Mouse (Mus musculus): ENCODE data around the gene Lalba. TPM values are rescaled to one million over a fixed set of nuclear protein-coding genes. Genes with fewer than 3 reads are reported as not detected.

Lalba gene
- polyA plus RNA-seq, 1 experiment from 2014 or later = not detected

DNA sequence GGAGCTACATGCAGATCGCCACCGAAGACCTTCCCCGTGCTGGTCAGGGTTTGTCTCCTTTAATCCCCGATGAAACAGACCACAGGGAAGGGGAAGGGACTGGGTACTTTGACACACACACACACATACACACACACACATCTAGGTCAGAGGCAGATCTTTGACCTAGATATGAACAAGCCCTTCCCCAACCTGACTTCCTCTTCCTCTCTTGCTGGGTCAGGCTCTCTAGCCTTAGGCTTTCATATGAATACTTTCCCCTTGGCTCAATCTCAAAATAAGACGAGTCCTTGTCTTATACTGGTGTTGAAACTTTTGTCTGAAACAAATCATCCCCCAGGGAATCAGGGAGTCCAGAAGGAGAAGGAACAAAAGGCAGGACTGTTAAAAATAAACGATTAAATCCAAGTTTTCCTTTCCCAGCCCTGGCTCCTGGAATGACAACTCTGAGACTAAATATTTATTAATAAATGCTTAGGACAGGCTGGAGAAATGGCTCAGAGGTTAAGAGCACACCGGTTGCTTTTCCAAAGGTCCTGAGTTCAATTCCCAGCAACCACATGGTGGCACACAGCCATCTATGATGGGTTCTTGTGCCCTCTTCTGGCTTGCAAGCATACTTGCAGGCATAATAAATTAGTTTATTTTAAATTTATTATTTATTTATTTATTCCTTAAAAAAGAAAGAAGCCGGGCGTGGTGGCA lies 23.9 kb upstream of the Lalba start:
- no peak overlapping the region for H3K4me2 ChIP-seq (ENCODE audit: low read length)
- H3K9me3 ChIP-seq (ENCODE audit: control insufficient read depth, low read length) = no peaks in the 10 kb centered on the region
- H3K36me3 ChIP-seq (ENCODE audit: control insufficient read depth, insufficient read depth, low read length) = no peaks in the 10 kb centered on the region
- ATAC-seq (ENCODE audit: low FRiP score, low TSS enrichment) (no peak), DNase-seq (no peak)
- WGBS = 84% methylated on average over 9 of the region's 9 CpGs
- H3K4me1 ChIP-seq (ENCODE audit: control insufficient read depth, insufficient read depth, low read length) = 0 out of 2 replicates have a peak, but pooled peaks cover 3% of the 10 kb centered on the region
- no peaks in the 10 kb centered on the region for H3K27me3 ChIP-seq (ENCODE audit: control insufficient read depth, insufficient read depth, low read length)
- no peak overlapping the region for H3K4me3 ChIP-seq (replicated peaks; ENCODE audit: low read depth, low read length)
- H3K9ac ChIP-seq (replicated peaks; ENCODE audit: low read length) = no peak overlapping the region
- no peak overlapping the region for H3K27ac ChIP-seq (replicated peaks; ENCODE audit: low read depth, low read length)

DNA sequence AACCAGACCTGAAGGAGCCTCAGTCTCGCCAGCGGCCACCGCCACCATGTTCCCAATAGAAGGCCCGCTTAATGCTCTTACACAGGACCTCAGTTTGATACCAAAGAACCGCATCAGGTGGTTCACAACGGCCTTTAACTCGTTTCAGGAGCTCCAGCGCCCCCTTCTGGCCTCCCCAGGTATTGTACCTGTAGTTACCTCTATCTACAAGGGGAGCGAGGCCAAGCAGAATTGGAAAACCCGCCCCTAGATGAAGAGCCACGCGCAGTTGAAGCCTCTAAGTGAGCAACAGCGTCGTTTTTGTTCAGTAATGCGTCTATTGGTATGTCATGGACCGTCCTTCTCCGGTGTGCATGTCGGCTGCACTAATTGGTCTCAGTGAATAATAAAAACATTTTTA lies 22.0 kb upstream of the Lalba start:
- H3K4me2 ChIP-seq (ENCODE audit: low read length) = no peak overlapping the region
- no peaks in the 10 kb centered on the region for H3K36me3 ChIP-seq (ENCODE audit: control insufficient read depth, insufficient read depth, low read length)
- no peak for ATAC-seq (ENCODE audit: low FRiP score, low TSS enrichment)
- DNase-seq = peak; percentile 80
- no peaks in the 10 kb centered on the region for H3K9me3 ChIP-seq (ENCODE audit: control insufficient read depth, low read length)
- H3K4me1 ChIP-seq (ENCODE audit: control insufficient read depth, insufficient read depth, low read length) = no peaks in the 10 kb centered on the region
- H3K27ac ChIP-seq (replicated peaks; ENCODE audit: low read depth, low read length) = no peak overlapping the region
- 13% methylated on average over 18 of the region's 18 CpGs for WGBS
- no peak overlapping the region for H3K9ac ChIP-seq (replicated peaks; ENCODE audit: low read length)
- no peaks in the 10 kb centered on the region for H3K27me3 ChIP-seq (ENCODE audit: control insufficient read depth, insufficient read depth, low read length)
- no peak overlapping the region for H3K4me3 ChIP-seq (replicated peaks; ENCODE audit: low read depth, low read length)

DNA sequence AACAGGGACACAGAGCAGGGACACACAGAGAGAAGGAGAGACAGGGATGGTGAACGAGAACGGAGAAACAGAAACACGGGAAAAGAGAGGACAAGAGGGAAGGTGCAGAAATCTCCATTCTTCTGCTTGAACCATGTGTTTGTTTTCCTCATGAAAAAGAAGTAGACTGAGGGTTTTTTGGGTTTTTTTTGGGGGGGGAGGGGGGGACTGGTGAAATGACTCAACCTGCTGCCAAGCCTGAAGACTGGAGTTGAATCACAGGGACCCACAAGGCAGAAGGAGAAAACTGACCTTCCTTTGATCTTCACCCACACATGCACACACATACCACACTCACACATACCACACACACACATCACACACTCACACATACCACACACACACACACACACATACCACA lies 20.8 kb upstream of the Lalba start:
- Histone ChIP-seq H3K27me3 (ENCODE audit: control insufficient read depth, insufficient read depth, low read length) (no peaks in the 10 kb centered on the region), H3K36me3 (ENCODE audit: control insufficient read depth, insufficient read depth, low read length) (no peaks in the 10 kb centered on the region), H3K27ac (replicated peaks; ENCODE audit: low read depth, low read length) (no peak overlapping the region), H3K4me3 (replicated peaks; ENCODE audit: low read depth, low read length) (no peak overlapping the region), H3K4me2 (ENCODE audit: low read length) (no peak overlapping the region), H3K9ac (replicated peaks; ENCODE audit: low read length) (no peak overlapping the region), H3K9me3 (ENCODE audit: control insufficient read depth, low read length) (no peaks in the 10 kb centered on the region), H3K4me1 (ENCODE audit: control insufficient read depth, insufficient read depth, low read length) (no peaks in the 10 kb centered on the region)
- DNase-seq (no peak), ATAC-seq (ENCODE audit: low FRiP score, low TSS enrichment) (no peak)
- WGBS = 92% methylated on average over 3 of the region's 3 CpGs

DNA sequence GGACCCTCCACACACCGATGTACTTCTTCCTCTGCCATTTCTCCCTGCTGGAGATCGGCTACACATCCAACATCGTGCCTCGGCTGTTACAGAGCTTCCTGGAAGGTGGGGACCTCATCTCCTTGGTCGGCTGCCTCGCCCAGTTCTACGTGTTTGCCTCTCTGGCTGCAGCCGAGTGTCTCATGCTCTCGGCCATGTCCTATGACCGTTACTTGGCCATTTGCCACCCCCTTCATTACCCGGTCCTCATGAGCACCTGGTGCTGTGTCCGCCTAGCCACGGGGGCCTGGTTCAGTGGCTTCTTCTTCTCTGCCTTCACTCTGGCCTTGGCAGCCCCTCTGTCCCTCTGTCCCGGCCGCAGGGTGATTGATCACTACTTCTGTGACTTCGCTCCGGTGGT lies 15.1 kb upstream of the Lalba start:
- no peak overlapping the region for H3K4me3 ChIP-seq (replicated peaks; ENCODE audit: low read depth, low read length)
- no peak overlapping the region for H3K27ac ChIP-seq (replicated peaks; ENCODE audit: low read depth, low read length)
- no peak overlapping the region for H3K9ac ChIP-seq (replicated peaks; ENCODE audit: low read length)
- no peaks in the 10 kb centered on the region for H3K4me1 ChIP-seq (ENCODE audit: control insufficient read depth, insufficient read depth, low read length)
- ATAC-seq (ENCODE audit: low FRiP score, low TSS enrichment) (no peak), DNase-seq (no peak)
- H3K4me2 ChIP-seq (ENCODE audit: low read length) = no peak overlapping the region
- no peaks in the 10 kb centered on the region for H3K9me3 ChIP-seq (ENCODE audit: control insufficient read depth, low read length)
- WGBS = 93% methylated on average over 17 of the region's 17 CpGs
- no peaks in the 10 kb centered on the region for H3K36me3 ChIP-seq (ENCODE audit: control insufficient read depth, insufficient read depth, low read length)
- no peaks in the 10 kb centered on the region for H3K27me3 ChIP-seq (ENCODE audit: control insufficient read depth, insufficient read depth, low read length)

DNA sequence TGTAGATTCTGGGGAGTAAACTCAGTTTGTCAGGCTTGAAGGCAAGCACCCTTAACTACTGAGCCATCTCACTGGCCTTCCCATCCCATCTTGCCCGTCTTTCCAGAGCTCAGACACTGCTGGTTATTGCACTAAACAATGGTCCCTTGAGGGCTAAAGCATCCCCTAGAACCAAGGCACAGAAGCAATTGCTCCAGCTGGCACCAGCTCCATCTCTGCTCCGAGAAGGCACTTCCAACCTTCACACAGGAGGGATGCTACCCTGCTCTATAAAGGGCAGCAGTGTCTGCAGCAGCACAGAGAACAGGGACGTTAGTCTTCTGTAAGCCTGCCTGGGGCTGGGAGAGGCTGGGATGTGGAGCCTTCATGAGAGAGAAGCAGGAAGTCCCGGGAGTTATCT lies 9.6 kb upstream of the Lalba start, which contains the start of gene Olfr279:
Gene Olfr279, plus strand, starts transcription at position 301 of the 400 bp plus-strand sequence.
- H3K9ac ChIP-seq (replicated peaks; ENCODE audit: low read length) = no peak within 1 kb of the TSS
- no peaks in the 10 kb centered on the region for H3K36me3 ChIP-seq (ENCODE audit: control insufficient read depth, insufficient read depth, low read length)
- DNase-seq = no peak
- 72% methylated on average over 4 of the region's 4 CpGs for WGBS
- H3K27ac ChIP-seq (replicated peaks; ENCODE audit: low read depth, low read length) = no peak within 1 kb of the TSS
- no peak within 1 kb of the TSS for H3K4me3 ChIP-seq (replicated peaks; ENCODE audit: low read depth, low read length)
- H3K27me3 ChIP-seq (ENCODE audit: control insufficient read depth, insufficient read depth, low read length) = no peaks in the 10 kb centered on the region
- H3K4me1 ChIP-seq (ENCODE audit: control insufficient read depth, insufficient read depth, low read length) = no peaks in the 10 kb centered on the region
- no peak within 1 kb of the TSS for H3K4me2 ChIP-seq (ENCODE audit: low read length)
- no peaks in the 10 kb centered on the region for H3K9me3 ChIP-seq (ENCODE audit: control insufficient read depth, low read length)
- no peak for ATAC-seq (ENCODE audit: low FRiP score, low TSS enrichment)

DNA sequence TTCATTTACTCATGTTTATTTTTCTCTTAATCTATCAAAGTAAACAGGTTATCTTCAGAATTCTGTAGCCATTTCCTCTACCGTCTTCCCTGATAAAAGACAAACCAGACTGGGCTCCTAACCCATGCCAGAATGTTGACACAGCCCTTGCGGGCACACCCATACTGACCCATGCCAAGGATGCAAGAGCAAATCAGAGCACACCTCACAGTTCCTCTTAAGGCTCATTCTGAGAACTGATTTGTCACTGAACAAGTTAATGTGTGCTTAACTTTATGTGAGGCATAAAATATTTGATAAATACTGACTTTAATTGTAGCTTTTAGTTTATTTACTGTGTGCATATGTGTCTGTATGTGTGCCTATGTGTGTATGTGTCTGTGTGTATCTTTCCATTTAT lies 8.8 kb upstream of the Lalba start:
- no peaks in the 10 kb centered on the region for H3K9me3 ChIP-seq (ENCODE audit: control insufficient read depth, low read length)
- H3K9ac ChIP-seq (replicated peaks; ENCODE audit: low read length) = no peak overlapping the region
- no peak overlapping the region for H3K4me2 ChIP-seq (ENCODE audit: low read length)
- no peaks in the 10 kb centered on the region for H3K4me1 ChIP-seq (ENCODE audit: control insufficient read depth, insufficient read depth, low read length)
- no peaks in the 10 kb centered on the region for H3K36me3 ChIP-seq (ENCODE audit: control insufficient read depth, insufficient read depth, low read length)
- WGBS = 88% methylated on average over 2 of the region's 2 CpGs
- DNase-seq (no peak), ATAC-seq (ENCODE audit: low FRiP score, low TSS enrichment) (no peak)
- H3K27ac ChIP-seq (replicated peaks; ENCODE audit: low read depth, low read length) = no peak overlapping the region
- H3K4me3 ChIP-seq (replicated peaks; ENCODE audit: low read depth, low read length) = no peak overlapping the region
- no peaks in the 10 kb centered on the region for H3K27me3 ChIP-seq (ENCODE audit: control insufficient read depth, insufficient read depth, low read length)

DNA sequence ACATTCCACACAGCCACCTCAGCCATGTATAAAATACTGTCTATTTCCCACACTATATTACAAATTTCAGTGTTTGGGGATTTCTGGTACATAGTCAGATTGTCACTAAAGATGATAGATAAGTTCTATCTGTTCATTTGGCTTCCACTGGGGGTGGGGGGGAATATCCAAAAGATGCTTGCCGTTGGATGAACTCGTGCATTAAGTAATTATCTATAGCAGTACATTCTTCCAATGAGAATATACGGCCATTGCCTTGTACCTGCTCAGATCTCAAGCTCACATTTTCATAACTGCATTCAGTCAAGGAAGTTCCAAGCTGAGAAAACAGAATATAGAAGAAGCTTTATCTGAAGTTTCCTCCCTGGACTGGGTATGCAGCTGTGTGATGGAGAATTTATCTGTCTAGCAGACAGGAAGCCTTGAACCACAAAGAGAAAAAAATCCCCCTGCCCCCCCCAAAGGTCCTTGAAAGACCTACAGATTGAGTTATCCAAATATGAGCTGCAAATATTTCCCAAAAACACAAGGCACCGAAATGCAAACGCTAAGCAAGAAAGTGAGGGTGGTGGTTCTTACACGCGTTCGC lies 4.0 kb upstream of the Lalba start:
- Histone ChIP-seq H3K4me1 (ENCODE audit: control insufficient read depth, insufficient read depth, low read length) (no peaks in the 10 kb centered on the region), H3K4me2 (ENCODE audit: low read length) (no peak overlapping the region), H3K9me3 (ENCODE audit: control insufficient read depth, low read length) (no peaks in the 10 kb centered on the region), H3K27me3 (ENCODE audit: control insufficient read depth, insufficient read depth, low read length) (no peaks in the 10 kb centered on the region), H3K9ac (replicated peaks; ENCODE audit: low read length) (no peak overlapping the region), H3K27ac (replicated peaks; ENCODE audit: low read depth, low read length) (no peak overlapping the region), H3K4me3 (replicated peaks; ENCODE audit: low read depth, low read length) (no peak overlapping the region), H3K36me3 (ENCODE audit: control insufficient read depth, insufficient read depth, low read length) (no peaks in the 10 kb centered on the region)
- ATAC-seq (ENCODE audit: low FRiP score, low TSS enrichment) = no peak
- no peak for DNase-seq
- WGBS = 96% methylated on average over 8 of the region's 8 CpGs

DNA sequence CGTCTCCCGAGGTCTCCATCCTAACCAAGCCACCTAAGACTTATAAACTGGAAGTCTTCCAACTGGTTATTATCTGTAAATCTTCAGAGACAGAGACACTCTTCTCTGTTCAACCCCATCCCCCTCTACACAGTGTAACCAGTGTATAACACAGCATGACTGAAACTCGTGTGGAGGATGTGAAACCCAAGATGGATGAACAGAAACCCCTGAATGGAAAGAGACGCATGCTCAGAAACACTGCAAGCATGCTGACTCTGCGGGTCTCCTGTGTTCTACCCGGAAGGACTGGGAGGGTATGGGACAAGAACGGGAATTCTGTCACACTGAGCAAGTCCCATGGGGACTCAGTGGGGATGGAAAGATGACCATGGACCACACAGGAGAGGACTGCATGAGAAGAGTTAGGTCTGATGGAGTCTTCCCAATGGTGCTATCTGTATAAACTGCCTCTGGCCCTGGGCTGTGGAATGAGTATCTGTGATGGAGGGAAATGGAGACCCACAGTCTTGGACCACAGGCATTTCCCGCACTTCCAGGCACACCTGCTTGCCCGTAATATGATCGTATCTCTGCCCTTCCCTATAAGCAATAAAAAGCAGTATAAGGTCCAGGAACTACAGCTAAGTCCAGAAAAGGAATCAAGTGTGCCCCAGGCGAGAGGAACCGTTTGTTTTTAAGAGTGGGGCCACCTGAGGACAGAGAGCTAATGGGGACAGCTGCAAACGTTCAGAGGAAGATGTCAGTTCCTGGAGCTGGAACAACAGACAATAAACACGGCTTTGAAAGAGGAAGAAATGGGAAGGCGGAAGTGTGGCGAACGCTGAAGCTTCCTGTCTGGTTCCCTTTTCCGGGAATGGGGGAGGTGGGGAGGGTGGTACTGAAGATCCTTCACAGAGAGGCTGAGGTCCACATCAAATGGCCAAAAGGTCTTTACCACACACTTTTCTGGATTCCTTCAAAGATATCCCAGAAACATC lies 1.7 kb upstream of the Lalba start:
- no peak overlapping the region for H3K9ac ChIP-seq (replicated peaks; ENCODE audit: low read length)
- no peaks in the 10 kb centered on the region for H3K9me3 ChIP-seq (ENCODE audit: control insufficient read depth, low read length)
- 83% methylated on average over 18 of the region's 18 CpGs for WGBS
- no peaks in the 10 kb centered on the region for H3K27me3 ChIP-seq (ENCODE audit: control insufficient read depth, insufficient read depth, low read length)
- no peaks in the 10 kb centered on the region for H3K4me1 ChIP-seq (ENCODE audit: control insufficient read depth, insufficient read depth, low read length)
- H3K36me3 ChIP-seq (ENCODE audit: control insufficient read depth, insufficient read depth, low read length) = no peaks in the 10 kb centered on the region
- H3K4me3 ChIP-seq (replicated peaks; ENCODE audit: low read depth, low read length) = no peak overlapping the region
- H3K27ac ChIP-seq (replicated peaks; ENCODE audit: low read depth, low read length) = no peak overlapping the region
- H3K4me2 ChIP-seq (ENCODE audit: low read length) = no peak overlapping the region
- no peak for ATAC-seq (ENCODE audit: low FRiP score, low TSS enrichment)
- no peak for DNase-seq
